Mouse (Mus musculus) erythroblast, adult 5-6 weeks (primary cell): ENCODE results near the gene Apol7e. TPM values are rescaled to one million over a fixed set of nuclear protein-coding genes. Genes with fewer than 3 reads are reported as not detected.
"Not testable (repeated sequence)": the region's sequence is repeated elsewhere in the genome, so short reads cannot be mapped to it uniquely, and the experiment has no call there.

ENCODE experiments used
- ATAC-seq: replicated peaks from 2 replicates; pipeline ENCODE4 v1.8.0; 2016; ENCODE audit warnings: moderate number of reproducible peaks, mild to moderate bottlenecking, moderate TSS enrichment, inconsistent platforms; ENCODE audit not compliant: poor library complexity, low FRiP score, severe bottlenecking
- total RNA-seq, 2 experiments: library from RNA; stranded (forward) in 1 of 2; stranded (reverse) in 1 of 2; fragments of 150-400 nt in 1 of 2; fragments of 200-764, 138-1000 nt in 1 of 2; gene quantifications; 2 replicates each; pipeline versions ENCODE4 v1.2.3 to v1.2.4; 2015 to 2017; ENCODE audit warnings: low replicate concordance in 2 of 2

Gene Apol7e
- total RNA-seq, 2 experiments from 2014 or later = 0.09 TPM; not detected in 1

DNA sequence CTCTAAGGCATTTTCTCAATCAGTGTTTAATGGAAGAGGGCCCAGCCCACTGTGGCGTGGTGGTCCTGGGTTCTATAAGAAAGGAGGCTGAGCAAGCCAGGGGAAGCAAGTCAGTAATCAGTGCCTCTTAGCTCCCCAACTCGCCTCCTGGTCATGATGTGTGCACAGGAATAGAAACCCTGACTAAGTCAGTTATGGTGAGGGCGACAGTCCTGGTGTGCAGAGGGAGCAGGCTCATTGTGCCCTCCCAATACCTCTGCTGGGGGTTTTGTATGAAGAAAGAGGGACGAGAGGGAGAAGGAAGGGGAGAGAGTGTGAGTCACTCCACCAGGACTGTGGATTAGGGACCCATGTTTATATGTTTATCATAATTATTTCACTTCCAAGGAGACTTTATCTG lies 35.2 kb downstream of the Apol7e start:
- ATAC-seq = not testable (repeated sequence)

DNA sequence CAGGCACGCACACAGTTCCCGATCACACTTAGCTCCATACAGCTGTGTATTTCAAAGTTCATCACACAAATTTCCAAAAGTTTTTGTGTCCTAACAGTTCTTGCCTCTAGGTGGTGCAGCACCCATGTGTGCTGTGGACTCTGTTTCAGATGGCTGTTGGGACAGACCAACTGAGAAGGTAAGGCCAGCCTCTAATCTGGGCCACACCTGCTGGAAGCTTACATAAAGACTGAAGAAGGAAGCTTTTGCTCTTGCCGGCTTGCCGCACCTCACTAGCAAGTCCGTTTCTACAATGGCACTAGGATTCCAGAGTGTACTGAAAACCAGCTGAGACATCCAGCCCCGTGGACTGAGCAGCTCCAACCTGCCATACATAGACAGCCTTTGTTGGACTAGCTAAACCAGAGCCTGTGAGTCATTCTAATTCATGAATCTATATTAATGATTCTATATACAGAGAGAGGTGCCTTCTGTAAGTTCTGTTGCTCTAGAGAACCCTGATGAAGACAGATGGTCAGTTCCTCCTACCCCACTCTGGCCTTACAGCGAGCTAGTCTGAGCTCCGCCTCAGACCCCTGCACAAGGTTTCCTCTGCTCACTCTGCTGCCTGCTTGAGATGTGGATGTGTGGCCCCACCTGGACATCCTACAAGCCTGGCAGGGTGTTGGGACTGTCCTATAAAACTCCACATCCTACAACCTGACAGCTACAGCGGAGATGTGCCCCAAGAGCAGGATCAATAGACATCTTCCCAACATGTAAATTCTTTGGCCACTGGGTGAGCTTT lies 42.0 kb downstream of the Apol7e start:
- peak; percentile 79 for ATAC-seq

DNA sequence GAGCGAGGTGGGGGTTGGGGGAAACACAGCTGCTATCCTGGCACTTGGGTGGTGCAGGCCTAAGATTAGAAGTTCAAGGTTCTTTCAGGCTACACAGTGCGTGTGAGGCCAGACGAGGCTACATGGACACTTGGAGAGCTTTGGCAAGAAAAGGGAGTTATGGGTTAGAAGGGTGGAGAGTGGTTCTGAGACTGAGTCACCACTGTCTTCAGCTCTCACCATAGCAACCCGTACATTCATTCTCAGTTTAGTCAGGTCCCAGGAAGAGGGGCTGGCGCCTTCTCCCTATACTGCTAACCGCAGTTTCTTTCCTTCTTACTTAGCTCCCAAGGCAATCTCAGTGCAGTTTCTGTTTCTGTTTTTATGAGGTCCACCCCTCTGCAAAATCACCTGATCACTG lies 42.9 kb downstream of the Apol7e start:
- not testable (repeated sequence) for ATAC-seq

DNA sequence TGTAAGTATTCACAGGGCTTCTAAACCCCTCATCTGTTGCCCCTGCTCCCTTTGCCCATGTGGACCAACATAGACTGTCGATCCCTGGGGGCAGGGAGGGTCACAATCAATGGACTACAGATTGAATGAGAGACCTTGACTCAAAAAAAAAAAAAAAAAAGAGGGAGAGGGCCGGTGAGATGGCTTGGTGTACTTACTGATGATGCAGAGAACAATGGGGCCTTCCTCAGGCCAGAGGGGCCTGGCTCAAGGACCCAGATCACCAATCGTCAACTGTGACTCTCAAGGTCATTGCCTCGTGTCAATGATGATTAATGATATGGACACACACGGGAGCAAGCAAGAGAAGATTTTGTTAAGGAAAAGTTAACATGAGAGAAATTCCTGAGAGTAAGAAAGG lies 46.0 kb downstream of the Apol7e start:
- no peak for ATAC-seq

DNA sequence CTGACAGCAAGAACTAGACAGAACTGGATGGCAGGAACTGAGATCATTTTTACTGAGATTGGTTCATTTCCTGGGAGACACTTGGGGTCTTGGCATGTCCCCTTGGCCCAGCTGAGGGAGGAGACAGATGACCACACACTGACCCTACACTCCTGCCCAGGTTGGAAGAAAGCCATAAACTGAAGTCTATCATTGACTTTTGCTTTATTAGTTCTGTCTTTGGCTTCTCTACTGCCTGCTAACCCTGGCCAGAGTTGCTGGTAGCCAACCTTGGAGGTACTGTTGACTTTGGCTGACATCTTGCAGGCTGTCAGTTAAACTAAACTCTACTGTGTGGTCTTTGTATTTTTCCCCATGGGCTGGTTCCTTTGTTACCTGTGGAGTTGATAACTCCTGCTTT lies 46.4 kb downstream of the Apol7e start:
- ATAC-seq = no peak

DNA sequence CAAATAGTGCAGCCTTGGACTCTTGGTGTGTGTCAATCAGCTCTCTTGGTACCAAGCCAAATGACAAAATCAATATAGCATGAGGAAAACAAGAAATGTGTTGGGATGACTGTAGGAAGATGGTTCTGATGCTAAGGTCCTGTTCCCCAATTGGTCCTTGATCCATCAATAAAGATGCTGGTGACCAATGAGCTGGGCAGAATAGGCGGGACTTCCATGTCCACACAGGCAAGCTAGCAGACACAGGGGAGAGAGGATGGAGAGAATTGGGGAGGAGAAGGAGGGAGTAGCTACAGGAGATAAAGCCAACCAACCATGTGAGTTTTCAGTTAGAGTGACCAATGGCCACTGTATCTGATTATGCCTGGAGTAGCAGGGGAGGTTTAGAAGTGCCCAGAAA lies 47.7 kb downstream of the Apol7e start:
- no peak for ATAC-seq

DNA sequence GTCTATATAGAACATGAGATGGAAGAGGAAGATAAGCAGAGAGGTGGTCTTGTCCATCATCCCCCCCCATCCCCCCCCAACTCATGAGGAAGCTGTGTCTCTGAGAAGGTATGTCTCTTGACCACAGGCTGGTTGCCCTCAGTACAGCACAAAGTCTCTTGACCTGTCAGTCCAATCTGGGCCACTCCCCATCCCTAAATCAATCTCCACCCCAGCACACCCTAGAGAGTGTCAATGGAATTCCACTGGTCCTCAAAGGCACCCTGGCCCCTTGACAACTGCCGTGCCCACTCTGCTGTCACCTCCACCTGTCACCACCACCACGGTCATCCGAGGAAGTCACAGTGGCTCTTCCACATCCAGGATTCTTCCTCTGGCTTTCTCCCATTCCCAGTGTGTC lies 49.8 kb downstream of the Apol7e start:
- ATAC-seq = no peak

DNA sequence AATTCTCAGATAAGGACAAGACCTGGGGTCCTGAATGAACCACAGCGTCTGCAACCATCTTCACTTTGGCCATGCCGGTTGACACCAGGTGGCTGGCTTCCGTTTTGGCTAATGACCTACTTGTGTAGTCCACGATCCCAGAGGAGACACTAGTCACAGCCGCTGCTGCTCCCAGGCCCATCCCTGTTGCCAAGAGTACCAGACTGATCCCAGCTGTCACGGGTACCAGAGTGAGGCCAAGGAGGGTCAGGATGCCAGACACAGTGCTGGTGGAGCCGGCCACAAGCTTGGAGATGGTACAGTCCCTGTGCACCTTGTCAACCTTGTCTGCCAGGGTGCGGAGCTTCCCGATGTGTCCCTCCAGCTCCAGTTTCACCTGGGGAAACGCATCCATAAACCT lies 51.1 kb downstream of the Apol7e start:
- no peak for ATAC-seq

DNA sequence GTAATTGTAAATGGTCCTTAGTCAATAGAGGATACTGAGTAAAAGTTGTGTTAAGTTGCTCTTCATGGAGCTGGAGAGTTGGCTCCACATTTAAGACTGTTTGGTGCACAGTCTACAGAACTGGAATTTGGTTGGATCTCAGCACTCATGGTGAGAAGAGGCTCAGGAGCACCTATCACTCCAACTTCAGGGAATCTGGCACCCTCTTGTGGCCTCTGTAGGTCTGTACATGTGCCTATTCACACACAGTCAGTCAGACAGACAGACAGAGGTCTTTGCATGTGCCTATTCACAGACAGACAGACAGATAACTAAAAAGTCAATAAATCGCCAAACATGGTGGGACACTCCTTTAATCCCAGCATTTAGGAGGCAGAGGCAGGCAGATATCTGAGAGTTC lies 51.8 kb downstream of the Apol7e start:
- no peak for ATAC-seq

DNA sequence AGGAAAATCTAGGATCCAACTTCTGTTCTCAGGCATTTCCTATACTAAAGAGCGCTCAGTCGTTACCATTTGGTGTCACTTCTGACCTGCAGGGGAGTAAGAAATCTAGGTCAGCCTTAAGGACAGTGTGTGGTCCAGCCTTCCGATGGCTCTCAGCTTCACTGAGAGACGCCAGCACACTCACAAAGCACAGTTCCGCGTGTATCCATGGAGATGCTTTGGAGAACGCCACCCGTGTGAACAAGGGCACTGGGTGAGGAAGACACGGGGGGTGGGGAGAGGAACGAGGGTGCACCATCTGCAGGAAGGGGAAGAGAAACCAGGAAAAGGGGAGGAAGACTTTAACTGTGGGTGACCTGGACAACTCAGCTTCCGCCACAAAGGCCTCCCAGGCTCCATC lies 53.8 kb downstream of the Apol7e start:
- no peak for ATAC-seq

DNA sequence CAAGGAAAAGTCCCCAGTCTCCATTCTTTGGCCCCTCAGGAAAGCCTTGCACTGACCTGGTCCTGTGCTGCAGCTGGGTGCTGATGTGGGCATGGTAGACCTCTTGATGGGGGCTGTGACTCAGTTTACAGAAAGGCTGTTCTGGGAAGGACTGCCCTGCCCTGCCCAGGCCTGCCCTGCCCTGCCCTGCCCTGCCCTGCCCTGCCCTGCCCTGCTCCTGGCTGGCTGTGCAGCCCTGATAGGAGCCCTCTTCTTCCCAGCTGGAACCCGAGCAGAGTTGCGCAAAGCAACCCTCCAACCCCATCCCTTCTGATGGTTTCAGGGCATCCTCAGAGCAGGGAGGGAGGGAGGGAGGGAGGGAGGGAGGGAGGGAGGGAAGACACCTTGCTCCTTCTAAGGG lies 56.5 kb downstream of the Apol7e start:
- peak; percentile 61 for ATAC-seq

DNA sequence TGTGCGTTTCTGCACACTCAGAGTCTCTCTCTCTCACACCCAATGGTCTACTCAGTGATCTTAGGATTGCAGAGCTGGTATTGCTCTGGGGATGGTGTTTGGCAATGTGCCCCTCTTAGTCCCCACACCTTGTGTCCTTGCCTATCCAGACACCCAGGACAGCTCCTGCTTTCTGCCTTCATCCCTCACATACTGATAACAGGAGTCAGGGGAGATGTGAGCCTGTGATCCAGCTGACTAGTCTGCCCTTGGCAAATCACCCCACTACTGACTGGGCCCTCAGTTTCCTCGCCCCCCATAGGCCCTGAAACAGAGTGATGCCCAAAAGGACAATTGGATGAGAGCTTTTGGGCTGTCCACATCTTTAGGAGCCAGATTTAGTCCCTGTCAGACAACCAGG lies 57.4 kb downstream of the Apol7e start:
- ATAC-seq = peak; percentile 28

DNA sequence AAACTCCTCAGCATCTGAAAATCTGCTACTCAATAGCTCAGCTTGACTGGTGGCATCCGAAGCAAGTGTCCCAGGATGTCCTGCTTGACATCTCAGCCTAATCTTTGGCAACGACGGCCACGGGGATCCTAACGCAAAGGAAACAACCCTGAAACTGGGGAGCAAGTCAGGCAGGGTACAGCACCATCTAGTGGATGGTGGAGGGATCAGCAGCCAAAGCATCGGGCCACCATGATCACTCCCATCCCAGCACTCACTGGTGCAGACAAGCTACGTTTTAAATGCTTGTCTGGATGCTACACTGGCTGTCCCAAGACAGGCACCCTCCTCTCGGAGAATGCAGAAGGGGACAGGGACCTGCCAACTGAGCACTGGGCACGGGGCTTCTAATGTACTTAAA lies 58.2 kb downstream of the Apol7e start, which contains the start of gene Apol8:
Apol8 (minus strand) TSS at position 156 of the 400 bp plus-strand sequence.
- peak; percentile 78 for ATAC-seq

DNA sequence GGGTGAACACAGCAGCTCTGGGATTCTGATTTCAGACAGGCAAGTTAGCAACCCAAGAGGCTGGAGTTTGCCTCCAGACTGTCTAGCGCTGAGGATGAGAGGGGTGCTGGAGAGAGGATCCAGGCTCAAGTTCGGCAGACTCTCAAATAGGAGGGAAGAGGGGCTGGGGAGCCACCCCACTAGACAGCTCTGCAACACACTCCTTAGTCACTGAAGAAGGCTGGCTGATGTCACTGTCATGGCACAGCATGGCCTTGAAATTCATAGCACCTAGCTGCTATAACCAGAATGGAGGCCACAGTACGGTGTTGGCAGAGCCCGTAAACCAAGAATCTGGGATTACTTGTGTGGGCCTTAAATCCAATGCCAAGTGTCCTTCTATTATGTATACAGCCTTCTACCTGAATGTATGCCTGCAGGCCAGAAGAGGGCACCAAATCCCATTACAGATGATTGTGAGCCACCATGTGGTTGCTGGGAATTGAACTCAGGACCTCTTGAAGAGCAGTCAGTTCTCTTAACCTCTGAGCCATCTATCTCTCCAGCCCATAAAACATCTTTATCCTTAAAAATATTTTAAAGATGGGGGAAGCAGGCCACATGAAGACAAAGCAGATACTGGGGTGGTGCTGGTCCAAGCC lies 59.0 kb downstream of the Apol7e start:
- no peak for ATAC-seq

DNA sequence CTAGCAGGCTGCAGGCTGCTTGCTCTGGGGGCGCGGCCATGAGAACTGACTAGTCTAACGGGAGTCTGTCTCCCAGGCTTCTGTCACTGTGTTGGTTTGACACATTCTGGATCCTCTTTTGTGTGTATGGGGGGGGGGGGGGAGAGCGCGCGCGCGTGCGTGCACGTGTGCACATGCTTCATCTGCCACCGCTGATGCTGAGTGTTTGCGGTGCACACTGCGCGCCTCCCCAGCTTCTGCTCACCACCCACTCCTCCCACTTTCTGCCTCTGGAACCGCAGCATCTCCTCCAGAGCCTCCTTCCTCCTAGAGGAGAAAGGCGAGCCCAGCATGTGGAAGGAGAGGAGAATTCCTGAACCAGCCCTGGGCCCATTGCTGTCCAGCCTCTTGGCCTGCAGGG lies 61.4 kb downstream of the Apol7e start:
- ATAC-seq = no peak

DNA sequence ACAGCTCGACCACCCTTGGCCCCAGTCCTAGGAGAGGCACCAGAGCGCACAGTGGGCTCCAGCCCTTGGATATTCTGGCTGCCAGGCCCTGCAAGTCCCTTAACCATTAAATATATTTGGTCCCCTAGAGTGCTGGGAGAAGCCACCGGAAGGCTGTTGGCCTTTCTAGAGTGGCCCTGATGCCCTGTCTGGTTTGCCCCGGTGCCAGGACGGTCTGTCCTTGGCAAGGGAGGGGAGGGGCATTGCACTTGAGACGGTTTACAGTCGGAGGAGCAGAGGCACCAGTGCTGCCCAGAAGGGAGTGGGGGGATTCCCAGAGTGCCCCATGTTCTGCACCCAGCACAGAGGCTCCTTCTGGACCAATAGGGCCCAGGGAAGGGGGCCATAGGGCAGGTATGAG lies 62.4 kb downstream of the Apol7e start:
- ATAC-seq = no peak

DNA sequence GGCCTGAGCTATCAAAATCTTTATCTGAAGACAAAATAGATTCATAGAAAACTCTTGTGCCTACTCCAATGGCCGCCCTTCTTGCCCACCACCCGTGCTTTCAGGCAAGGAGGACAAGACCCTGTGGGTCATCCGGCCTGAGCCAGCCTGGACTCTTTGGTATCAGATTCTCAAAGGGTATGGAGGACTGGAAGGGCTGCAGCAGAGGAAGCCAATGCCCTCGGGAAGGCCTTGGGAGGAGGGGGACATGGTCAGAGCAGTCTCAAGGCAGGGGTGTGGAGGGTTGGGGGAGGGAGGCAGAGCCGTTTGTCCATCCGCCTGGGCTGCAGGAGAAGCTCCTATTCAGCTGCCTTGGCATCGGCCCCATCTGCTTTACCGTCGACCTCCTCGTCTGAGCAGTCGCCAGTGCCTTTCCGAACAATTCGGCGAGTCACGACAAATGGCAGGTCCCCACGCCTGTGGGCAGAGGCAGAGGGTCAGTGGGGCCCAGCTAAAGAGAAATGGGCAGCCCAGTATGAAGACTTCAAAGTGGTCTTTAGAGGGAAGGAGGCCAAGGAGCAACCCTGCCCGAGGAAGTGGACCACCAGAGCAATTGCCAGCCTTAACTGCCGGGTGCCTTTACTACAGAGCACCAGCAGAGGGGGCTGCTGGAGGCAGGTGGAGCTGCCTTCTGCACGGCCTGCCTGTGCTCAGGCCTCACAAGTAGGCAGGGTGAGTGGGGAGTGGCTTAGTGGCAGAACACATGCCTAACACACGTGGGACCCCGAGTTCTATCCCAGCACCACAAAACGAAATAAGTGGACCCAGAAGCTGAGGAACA lies 63.1 kb downstream of the Apol7e start:
- ATAC-seq = 0 out of 2 replicates have a peak, but pooled peaks have one; percentile 50

DNA sequence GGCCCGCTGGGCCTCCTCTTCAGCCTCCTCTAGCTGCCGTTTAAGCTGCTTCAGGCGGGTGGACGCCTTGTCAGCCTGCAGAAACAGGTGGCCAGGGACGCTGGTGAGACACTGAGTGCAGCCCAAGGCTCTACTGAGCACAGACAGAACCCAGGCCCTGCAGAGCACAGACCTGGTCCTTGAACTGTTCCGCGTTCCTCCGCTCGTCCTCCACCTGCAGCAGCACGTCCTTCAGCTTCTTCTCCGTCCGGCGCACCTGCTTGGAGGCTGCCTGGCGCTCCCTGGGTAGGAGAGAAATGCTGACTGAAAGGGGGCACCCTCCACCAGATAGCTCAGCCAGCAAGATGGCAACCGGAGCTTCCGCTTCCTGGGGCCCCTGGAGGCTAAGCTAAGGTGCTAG lies 64.4 kb downstream of the Apol7e start:
- no peak for ATAC-seq

DNA sequence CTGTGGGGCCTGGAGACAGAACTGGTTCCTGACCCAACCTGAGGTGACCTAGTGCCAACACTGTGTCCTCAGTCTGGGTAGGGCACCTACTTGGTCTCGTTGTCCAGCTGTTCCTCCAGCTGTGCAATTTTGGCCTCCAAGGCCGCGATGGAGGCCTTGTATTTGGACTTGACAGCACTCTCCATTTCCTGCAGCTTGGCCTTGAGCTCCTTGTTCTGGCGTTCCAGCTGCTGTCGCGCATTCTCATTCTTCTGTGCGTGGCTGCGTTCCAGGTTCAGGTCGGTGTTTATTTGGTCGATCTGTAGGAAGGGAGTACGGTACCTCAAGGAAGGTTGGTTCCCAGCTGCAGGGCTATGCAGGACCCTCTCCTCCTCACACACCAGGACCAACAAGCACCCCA lies 65.0 kb downstream of the Apol7e start:
- no peak for ATAC-seq

DNA sequence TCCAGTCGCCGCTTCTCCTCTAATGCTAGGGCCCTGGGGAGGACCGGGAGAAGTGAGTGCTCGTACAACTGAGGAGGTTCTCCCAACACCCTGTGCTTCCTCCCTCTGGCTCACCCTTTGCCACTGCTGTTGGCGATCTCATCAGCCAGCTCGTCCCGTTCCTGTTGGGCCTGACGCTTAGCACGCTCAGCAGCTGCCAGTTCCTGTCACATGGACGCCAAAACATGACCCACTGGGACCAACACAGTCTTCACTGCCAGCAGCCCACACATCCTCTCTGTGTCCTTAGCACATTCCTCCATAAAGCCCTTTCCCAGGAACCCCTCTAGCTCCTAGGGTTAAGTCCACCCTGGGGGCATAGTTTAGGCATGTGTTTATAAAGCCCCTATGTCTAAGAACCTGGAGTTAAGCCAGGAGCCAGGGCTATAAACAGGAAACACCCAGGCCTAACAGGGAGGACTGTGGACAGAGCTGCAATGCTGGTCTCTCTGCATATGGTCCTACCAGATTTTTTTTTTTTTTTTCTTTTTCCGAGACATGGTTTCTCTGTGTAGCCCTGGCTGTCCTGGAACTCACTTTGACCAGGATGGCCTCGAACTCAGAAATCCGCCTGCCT lies 65.8 kb downstream of the Apol7e start:
- ATAC-seq = no peak
